Mouse (Mus musculus) kidney, adult 2 months (tissue): ENCODE data around the gene Ppm1h.

Source experiments
- CTCF ChIP-seq: fragments of 200-500 bp; conservative IDR thresholded peaks from 2 replicates; pipeline ENCODE4 v1.5.1; 2011; ENCODE audit warnings: low read depth, mild to moderate bottlenecking, control low read depth, low read length, moderate library complexity, mixed read lengths; ENCODE audit not compliant: insufficient read depth, insufficient read length
- POLR2A ChIP-seq: fragments of 200-500 bp; IDR thresholded peaks from one replicate; pipeline ENCODE4 v1.6.1; 2011; ENCODE audit warnings: low read depth, low read length, control low read depth

GRCm38 (mm10) chr10:122746211-122746610 is 67.6 kb downstream of the Ppm1h start:
- no peak for TF ChIP-seq CTCF
- no peak for TF ChIP-seq POLR2A
